Mouse (Mus musculus): ENCODE results near the gene Slc35f5. TPM values are rescaled to one million over a fixed set of nuclear protein-coding genes. Genes with fewer than 3 reads are reported as not detected.

Slc35f5 gene
- total RNA-seq, 2 experiments from 2014 or later = 79.2 to 82.8 TPM

GRCm38 (mm10) chr1:125575458-125576114, 15.2 kb downstream of the Slc35f5 start:
- DNase-seq = peak; percentile 35

GRCm38 (mm10) chr1:125576965-125577364, 16.6 kb downstream of the Slc35f5 start:
- no peak for DNase-seq

- DNase-seq = no peak
Observed at GRCm38 (mm10) chr1:125578091-125578490, 17.7 kb downstream of the Slc35f5 start.

- no peak for DNase-seq
Observed at GRCm38 (mm10) chr1:125581134-125581533, 20.7 kb downstream of the Slc35f5 start.

GRCm38 (mm10) chr1:125603620-125604019, 43.2 kb downstream of the Slc35f5 start:
- DNase-seq = no peak

- DNase-seq = peak; percentile 94
Observed at GRCm38 (mm10) chr1:125607087-125607803, 46.9 kb downstream of the Slc35f5 start.

- no peak for DNase-seq
Observed at GRCm38 (mm10) chr1:125624376-125625076, 64.1 kb downstream of the Slc35f5 start.

GRCm38 (mm10) chr1:125639501-125640253, 79.3 kb downstream of the Slc35f5 start:
- DNase-seq = no peak

- DNase-seq = peak; percentile 22
Observed at GRCm38 (mm10) chr1:125643643-125644042, 83.2 kb downstream of the Slc35f5 start.

Other genes starting within 250 kb of the Slc35f5 start
- gene Actr3, start 124.9 kb upstream of the Slc35f5 start, total RNA-seq (2021) = 100 to 1,000 TPM; 353 to 370 TPM
- 1 to 10 TPM; 1.5 TPM for gene Gpr39, start 116.4 kb downstream of the Slc35f5 start, total RNA-seq (2021)

All from heart, postnatal 4 days (tissue).